Mouse (Mus musculus) G1E (cell line): ENCODE data around the gene Gss.

Experiments used
- CTCF ChIP-seq: IDR thresholded peaks from 2 replicates; pipeline ENCODE4 v1.5.1; 2012; ENCODE audit warnings: low read depth, low read length, inconsistent platforms, mixed read lengths
- GATA1 ChIP-seq: IDR thresholded peaks from 2 replicates; pipeline ENCODE4 v1.6.1; 2012; ENCODE audit warnings: borderline replicate concordance, low read length, inconsistent platforms, mixed read lengths
- GATA2 ChIP-seq: IDR thresholded peaks from 2 replicates; pipeline ENCODE4 v1.6.1; 2012; ENCODE audit warnings: low read depth, low read length, inconsistent platforms, borderline replicate concordance
- POLR2AphosphoS5 ChIP-seq: IDR thresholded peaks from 2 replicates; pipeline ENCODE4 v1.6.1; 2012; ENCODE audit warnings: low read depth, low read length, inconsistent platforms; ENCODE audit not compliant: insufficient replicate concordance
- TAL1 ChIP-seq: conservative IDR thresholded peaks from 2 replicates; pipeline ENCODE4 v1.6.1; 2012; ENCODE audit warnings: low read depth, low read length, inconsistent platforms, mixed read lengths

DNA sequence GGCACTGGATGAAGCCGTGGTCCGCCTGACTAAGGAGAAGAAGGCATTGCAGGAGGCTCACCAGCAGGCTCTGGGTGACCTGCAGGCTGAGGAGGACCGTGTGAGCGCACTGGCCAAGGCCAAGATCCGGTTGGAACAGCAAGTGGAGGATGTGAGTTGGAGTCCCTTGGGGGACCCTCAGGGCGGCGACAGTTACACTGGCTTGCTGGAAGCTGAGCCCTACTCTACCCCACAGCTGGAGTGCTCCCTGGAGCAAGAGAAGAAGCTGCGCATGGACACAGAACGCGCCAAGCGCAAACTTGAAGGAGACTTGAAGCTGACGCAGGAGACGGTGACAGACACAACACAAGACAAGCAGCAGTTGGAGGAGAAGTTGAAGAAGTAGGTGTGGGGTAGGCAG lies 35.9 kb upstream of the Gss start:
- TF ChIP-seq POLR2AphosphoS5 (no peak), CTCF (no peak), GATA1 (no peak), TAL1 (no peak), GATA2 (no peak)
